Mouse (Mus musculus) neural tube, embryonic 10.5 days (tissue): ENCODE results near the gene Rheb.
"Not testable (repeated sequence)": the region's sequence is repeated elsewhere in the genome, so short reads cannot be mapped to it uniquely, and the experiment has no call there.

ENCODE experiments used
- DNase-seq: peaks from one replicate; pipeline ENCODE4 v3.0.0-alpha.2; 2017; ENCODE audit warnings: low spot score; ENCODE audit errors: extremely low spot score

Gene Rheb

DNA sequence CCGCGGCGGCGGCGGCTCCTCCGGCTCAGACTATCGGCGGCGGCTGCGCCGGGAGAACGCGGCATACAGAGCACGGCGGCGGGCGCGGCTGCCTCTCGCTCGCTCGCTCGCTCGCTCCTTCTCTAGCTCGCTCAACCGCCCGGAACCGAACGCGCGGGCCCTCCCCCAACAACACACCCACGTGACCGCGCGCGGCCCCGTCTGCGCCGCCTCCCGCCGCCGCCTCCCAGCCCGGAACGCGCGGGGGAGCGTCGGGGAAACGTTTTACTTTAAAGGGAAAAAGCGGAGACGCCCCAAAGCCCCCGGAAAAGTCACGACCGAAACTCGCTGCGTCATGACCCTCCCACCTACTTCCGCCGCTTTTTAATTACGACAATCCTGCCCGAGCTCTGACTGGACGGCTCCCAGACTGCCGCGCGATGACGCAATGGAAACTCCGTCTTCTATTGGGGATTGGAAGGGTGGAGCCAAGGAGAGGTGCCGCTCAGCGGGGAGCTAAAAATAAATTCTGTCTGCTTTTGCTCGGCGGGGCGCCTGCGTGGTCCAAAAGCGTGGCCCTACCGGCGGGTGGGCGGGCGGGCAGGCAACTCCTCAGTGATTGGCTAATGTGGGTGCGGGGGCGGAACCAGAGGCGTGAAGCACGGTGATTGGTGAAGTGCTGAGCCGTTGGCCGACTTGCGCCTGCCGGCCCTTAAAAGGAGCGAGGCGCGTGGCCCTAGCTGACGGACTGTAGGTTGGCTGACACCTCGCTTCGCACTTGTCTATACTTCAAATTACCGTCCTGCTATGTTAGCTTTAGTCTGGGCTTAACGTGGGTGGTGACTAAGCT is at the start of gene Rheb:
Rheb (minus strand) TSS at position 351 of the 829 bp plus-strand sequence.
- peak; percentile 98 for DNase-seq

DNA sequence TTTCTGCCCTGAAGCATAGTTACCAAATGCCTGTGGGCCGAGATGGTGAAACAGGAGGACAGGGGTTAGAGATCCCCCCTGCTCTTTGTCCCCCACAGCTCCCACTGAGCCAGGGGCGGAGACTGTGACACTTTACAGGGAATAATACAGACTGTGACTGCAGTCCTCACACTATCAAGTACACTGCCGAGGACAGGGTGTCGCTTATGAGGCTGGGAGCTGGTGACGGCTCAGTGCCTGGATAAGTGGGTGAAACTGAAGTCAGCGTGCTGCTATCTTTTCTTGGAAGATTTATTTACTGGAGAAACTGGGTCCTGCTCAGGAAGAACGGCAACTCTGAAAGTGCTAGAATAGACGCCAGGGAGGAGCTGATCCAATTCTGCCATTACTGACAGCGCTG is 47.4 kb upstream of the Rheb start:
- DNase-seq: no peak

DNA sequence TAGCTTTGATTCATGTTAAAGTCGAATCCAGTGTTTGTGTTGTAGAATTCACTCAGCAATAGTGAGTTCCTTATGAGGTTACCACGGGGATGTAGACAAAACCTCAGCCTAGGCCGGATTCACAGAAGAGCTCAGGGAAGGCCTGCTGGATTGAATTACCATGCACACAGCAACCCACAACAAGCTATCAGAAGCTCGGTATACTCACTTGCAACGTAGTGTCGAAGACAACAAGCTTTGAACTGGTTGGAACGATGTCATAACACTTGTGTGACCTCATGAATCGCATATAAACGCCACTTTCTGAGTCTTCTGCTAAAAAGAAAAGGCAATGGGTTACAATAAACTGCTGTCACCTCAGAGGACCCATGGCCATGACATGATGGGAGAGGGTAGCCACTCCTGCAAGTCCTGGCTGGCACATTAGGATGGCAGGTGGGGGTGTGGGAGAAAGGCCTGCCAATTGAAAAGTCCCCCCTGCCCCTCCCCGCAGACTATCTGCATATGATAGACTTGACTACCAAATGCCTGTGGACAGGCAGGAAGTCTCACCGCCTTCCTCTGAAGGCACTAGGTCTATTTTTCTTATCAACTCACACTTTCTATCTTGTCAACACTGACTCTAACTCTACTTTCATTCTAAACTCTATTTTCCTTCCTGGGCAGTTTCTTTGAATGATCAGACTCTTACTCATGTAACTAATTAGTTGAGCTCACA is 46.6 kb upstream of the Rheb start:
- DNase-seq: no peak

GRCm38 (mm10) chr5:24887271-24887670 is 44.8 kb upstream of the Rheb start:
- DNase-seq: no peak

DNA sequence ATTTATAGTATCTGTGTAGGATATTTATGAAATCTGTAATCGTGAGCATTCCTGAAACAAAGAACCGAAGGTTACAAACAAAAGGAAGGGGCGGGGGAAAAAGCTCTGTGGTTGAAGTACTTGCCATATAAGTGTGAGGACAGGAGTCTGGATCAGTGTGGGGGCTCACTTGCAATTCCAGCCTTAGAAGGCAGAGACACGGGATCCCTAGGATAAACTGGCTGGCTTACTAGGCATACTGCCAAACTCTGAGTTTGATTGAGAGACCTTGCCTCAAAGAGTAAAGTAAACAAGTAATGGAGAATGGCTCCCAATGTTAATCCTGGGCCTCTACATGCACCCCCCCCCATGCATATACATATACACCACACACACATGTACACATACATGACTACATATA is 36.3 kb upstream of the Rheb start:
- no peak for DNase-seq

- no peak for DNase-seq
Measured at GRCm38 (mm10) chr5:24877836-24878624, 35.6 kb upstream of the Rheb start.

GRCm38 (mm10) chr5:24876653-24877052 is 34.2 kb upstream of the Rheb start:
- no peak for DNase-seq

- no peak for DNase-seq
Measured at GRCm38 (mm10) chr5:24874111-24874510, 31.7 kb upstream of the Rheb start.

DNA sequence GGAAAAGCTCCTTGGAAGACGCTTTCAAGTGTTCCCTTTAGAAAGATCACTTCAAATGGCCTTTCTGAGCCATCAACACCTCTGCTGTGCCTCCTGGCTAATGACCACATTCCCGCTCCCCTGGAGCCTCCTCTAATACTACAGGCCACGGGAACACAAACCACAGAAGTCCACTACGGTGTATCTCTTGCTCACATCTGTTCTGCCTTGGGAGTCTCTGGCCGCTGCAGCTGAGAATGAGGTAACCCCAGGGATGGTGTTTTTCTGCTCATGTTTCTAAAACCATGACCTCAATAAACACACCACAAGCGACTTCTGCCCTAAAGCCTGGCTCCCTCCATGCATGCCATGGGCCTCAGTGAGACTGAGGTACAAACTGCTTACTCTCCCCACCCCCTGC is 30.8 kb upstream of the Rheb start:
- no peak for DNase-seq

DNA sequence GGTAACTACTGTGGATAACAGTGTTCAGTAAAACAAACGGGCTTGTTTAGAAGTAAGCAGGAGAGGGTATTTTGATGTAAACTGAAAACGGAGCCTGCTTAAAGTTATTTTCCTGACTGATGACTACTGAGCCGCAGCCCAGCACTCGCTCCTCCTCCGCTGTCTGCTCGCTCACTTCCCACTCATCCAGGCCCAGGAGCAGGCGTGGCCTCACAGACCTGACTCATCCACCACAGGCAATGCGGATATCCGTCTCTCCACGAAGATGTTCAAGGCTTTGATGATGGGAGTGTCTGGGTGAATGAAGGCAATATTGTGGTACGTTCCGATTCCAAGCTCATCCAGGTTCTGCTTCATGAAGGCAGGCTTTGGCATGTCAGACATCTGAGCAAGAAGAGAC is 28.9 kb upstream of the Rheb start:
- no peak for DNase-seq

- DNase-seq: no peak
Measured at GRCm38 (mm10) chr5:24869796-24870289, 27.4 kb upstream of the Rheb start.

- no peak for DNase-seq
Measured at GRCm38 (mm10) chr5:24863804-24864203, 21.4 kb upstream of the Rheb start.

DNA sequence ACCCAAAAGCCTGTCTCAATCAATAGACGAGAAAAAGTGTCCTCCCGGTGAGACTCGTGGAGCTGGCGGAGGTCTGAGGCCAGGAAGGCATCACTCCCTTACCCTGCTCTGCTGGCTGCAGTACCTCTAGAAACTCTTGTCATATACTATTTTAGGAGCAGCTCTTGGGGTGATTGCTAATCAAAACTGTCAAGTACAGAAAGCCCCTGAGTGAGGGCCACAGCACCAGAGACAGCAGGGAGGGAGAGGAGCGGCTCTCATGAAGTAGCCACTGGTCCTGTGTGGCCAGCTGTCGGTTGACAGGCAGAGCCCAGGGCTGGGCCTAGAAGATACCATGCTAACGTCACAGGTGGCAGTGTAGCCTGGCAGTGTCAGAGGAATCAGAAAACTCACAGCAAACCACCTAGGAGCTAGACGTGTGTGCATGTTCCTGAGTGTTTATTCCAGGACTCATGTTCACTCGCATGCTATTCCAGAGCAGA is 19.1 kb upstream of the Rheb start:
- no peak for DNase-seq

DNA sequence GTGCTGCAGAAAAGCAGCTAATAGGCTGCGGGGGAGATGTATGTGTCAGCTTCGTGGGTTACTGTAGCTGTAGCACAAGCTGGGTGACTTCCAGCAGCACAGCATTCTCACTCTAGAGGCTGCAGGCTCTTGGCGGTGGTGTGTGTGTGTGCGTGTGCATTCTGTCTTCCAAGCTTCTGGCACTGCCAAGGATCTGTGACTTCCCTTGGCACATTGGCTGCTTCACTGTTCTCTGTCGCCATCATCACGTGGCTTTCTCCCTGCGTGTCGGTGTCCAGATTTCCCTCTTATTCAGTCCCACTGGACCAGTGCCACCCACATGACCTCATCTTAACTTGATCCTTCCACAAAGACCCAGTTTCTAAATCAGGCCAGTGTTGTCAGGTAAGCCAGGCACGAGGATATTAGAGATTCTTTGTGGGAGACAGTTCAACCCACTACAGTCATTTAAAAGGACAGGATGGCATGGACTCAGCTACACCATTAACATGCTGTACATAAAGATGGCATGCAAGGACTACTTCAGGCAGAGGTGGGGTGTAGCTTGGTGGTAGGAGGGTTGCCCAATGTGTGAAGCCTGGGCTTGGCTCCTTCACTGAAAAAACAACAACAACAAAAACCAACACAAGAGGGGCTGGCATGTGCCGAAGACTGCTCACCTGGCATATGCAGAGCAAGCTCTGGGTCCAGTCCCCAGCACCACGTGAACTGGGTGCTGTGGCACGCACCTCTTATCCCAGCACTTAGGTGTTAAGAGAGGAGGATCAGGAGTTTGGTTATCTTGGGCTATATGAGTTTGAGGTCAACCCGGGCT is 18.4 kb upstream of the Rheb start:
- DNase-seq: no peak

DNA sequence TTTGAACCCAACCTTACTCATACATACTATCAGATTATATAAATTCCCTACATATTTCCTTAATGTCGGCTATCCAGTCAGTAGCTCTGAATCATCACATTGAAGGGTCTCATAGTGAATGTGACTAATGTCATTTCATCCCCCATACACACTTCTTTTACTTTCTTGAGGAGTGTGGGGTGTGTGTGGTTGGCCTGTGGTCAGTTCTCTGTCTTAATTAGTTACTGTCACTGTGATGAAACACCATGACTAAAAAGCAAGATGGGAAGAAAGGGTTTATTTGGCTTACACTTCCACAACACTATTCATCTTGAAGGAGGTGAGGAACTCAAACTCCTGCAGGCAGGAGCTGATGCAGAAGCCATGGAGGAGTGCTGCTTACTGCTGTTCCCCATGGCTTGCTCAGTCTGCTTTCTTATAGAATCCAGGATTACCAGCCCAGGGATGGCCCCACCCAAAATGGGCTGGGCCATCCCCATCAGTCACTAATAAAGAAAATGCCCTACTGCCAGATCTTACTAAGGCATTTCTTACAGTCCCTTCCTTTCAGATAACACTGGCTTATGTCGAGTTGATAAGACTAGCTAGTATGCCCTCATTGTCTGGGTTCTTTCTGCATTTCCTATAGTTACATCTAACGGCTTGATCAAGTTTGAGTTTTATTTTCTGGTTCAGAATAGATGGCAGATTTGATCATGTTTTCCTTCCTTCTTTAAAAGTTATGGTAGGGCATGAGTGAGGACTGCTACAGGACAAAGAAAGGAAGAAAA is 17.5 kb upstream of the Rheb start:
- no peak for DNase-seq

DNA sequence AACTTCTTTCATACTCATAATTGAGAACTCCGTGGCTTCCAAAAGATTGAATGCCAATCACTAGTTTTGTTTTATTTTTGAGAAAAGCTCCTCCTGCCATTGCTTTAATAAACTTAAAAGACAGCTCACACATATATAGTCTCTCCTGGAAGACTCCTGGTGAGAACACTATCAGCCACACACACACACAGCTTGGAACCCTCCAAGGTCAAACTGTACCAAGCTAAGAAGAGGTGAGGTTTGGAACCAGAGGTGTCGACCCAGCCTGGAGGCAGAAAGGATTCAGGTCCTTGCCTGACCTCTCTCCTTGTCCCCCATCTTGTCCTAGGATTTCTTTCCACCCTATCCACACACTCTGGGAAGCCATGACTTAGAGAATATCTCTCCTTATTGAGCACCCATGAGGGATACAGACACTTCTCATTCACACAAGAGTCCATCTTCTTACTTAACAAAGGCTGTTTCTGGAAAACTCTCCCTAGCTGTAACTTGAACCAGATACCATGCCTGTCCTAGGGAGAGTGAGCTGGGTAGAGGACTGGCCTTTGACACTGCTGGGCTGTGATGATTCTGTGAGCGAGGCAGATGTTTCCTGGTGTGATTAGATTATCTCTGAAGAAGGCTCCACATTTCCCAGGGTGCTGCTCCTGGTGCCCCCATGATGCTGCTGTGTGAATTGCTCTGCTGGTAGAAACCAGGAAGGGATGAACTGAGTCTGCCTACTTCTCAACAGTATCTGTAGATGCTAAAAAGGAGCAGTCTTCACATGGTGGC is 12.6 kb upstream of the Rheb start:
- no peak for DNase-seq

GRCm38 (mm10) chr5:24854256-24854655 is 11.8 kb upstream of the Rheb start:
- no peak for DNase-seq

- not testable (repeated sequence) for DNase-seq
Measured at GRCm38 (mm10) chr5:24848261-24848660, 5.8 kb upstream of the Rheb start.

DNA sequence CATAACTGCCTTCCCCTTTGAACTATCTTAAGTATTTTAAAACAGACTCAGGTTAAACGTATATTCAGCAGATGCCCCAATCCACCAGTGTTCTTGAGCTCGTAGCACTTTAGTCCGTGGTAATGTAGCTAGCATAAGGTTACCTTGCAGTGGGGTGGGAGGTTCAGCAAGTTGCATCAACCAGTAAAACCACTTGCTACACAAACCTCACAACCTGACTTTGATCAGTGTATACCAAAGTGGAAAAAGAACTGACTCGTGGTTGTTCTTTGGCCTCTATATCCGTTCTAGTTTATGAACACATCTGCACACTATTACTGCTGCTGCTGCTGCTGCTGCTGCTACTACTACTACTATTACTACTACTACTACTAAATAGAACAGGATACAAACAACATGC is 1.4 kb upstream of the Rheb start:
- DNase-seq: no peak
